Mouse (Mus musculus): ENCODE measurements around the gene Sdhaf1. TPM values are rescaled to one million over a fixed set of nuclear protein-coding genes. Genes with fewer than 3 reads are reported as not detected.

Sdhaf1 gene
- polyA plus RNA-seq (2021; fragmentation: Nextera tagmentation), result 22.9 and 31.6 TPM in 2 replicates
- long read RNA-seq, experiment 1, transcript Sdhaf1-201 (1 exons, 2,490 nt), result major isoform, 48 of 48 reads
- long read RNA-seq, experiment 1, partial matches to known transcripts, result 0 of 48 reads
- long read RNA-seq, experiment 1, other reads (novel, unspliced or antisense), result 0 of 48 reads
- long read RNA-seq, experiment 2, transcript Sdhaf1-201 (1 exons, 2,490 nt), result major isoform, 77 of 77 reads
- long read RNA-seq, experiment 2, partial matches to known transcripts, result 0 of 77 reads
- long read RNA-seq, experiment 2, other reads (novel, unspliced or antisense), result 0 of 77 reads

DNA sequence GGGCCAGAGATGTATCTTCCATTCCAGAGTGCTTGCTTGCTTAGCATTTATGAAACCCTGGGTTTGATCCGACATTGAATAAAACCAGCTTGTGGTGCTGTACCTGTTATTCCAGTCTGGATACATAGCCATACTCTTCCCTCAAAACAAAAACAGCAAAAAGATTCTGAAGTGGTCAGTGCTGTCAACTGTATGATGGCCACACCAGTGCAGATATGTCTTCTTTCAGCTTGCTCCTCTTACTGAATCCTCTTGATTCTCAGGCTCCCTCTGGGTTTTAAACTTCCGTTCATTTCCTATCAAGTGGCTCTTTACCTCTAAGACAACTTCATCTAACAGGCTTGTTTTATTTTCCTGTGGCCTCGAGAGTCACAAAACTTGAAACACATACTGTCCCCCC lies at the start of gene Sdhaf1:
Gene Sdhaf1, minus strand, starts transcription at position 101 of the 400 bp plus-strand sequence.

DNA sequence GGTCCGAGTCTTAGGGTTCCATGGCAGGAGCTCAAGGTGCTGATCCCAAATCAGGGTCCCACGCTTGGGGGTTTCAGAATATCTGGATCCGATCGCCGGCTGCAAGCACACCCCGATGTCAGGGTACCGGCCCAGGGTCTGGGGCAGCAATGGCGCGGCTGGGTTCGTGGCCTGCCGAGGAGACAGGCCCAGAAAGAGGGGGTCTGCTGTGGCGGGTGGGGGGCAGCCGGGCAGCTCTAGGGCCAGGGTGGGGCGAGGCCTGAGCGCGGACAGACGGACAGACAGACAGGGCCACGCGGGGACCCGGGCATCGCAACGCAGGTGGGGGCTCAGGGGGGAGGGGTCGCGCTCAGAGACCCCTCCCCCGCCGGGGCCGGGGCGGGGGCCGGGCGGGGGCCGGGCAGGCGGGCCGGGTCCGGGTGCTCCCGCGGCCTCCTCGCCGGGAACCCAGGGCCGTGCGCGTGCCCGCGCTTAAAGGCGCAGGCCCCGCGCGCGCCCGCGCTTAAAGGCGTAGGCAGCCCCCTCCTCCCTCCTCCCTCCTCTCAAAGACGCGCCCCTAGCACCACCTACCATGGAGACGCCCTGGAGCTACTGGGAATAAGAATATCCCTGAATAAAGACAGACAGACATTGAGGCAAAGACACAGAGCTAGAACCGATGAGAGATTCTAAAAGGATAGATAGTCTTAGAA lies 39.1 kb upstream of the Sdhaf1 start, which contains the start of gene Lrfn3:
Gene Lrfn3, minus strand, starts transcription at position 121 of the 692 bp plus-strand sequence.

DNA sequence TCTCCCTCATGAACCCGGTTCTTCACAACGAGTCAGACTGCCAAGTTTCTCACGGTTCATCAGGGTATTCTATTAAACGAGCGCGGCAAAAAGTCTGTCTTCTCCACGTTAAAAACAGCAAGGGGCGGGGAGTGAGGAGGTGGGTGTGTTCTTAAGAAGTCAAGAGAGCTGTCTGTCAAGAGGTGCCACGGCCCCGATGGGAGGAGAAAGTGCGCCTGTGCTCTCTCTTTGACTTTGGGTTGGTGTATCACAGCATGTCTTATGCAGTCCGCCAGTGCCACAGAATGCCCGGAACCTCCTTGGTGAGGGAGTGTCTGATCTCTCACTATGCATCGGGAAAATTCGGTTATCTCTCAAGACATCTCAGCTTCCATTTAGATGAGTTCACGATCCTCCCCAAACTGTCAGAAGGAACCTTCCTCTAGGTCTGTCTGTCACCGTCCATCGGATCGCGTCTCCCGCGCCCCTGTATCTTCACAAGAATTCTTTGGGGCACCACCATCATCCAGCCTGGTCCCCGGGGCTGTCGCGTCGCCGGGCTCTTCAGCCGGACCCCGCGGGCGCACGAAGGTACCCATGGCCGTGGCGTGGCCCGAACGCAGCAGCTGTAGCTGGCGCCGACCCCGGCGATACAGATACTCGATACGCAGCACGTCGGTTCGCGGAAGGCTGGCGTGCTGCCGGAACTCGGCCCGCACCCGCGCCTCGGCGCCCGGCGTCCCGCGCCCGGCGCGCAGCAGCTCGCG lies 2.0 kb downstream of the Sdhaf1 start, which contains the start of gene E130208F15Rik:
Gene E130208F15Rik, plus strand, starts transcription at position 202 of the 746 bp plus-strand sequence.

DNA sequence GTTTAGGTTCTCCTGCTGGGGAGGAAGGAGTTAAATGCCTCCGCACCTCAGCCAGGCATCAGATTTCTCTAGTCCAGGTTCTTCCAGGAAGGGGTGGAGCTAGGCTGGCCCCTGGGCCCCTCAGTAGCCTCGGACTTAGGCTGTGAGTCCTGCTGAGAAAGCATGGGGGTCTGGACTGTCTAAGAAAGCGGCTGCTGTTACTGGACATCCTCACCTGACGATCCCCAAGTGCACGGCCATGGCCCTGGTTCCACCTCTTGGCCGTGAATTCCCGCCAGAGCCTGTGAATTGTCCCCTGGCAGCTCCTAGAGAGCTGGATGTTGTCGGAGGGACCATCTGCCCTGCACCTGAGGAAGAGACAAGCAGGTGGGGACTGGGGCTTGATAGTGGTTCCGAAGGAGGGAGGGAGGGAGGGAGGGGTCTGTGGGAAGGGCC lies 9.0 kb downstream of the Sdhaf1 start, which contains the start of gene Syne4:
Gene Syne4, plus strand, starts transcription at position 87 of the 435 bp plus-strand sequence.

DNA sequence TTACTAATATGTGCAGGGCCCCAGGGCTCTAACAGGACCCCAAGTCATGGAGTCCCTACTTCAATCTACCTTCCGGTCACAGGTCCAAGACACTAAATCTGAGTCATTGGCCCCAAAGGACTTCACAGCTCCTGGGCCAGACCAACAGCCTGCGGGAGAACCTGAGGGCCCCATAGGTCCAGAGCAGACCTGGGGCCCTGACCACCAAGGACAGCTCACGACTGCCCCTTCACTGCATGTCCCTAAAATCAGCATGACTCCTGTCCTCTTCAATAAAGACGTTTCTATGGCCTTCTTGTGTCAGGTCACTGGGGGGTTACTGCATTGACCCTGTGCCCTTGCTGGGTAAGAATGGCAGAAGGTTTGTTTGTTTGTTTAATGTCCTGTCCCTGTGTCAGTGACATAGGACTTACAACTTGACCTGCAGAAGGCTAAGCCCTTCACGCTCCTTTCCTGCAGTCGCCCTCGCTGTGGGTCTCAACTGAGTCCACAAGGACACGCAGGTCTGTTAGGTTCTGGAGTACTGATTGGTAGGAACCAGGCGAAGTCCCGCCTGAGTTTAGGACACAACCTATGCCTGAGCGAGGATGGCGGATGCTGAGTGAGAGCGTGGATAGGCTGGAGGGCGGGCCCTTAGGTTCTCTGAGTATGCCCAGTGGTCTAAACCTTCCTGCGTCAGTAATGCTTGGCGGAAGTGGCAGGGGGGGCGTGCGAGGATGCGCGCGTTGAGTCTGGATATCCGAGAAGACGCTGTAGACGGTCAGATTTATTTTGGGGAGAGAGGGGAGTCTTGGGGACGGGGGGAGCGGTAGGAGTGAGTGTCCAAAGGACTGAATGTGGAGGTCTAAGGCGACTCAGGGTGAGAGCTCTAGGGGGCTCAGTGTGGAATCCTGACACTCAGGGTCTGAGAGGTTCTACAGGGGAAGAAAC lies 15.4 kb downstream of the Sdhaf1 start, which contains the start of gene Alkbh6:
Gene Alkbh6, plus strand, starts transcription at position 642 of the 930 bp plus-strand sequence.

DNA sequence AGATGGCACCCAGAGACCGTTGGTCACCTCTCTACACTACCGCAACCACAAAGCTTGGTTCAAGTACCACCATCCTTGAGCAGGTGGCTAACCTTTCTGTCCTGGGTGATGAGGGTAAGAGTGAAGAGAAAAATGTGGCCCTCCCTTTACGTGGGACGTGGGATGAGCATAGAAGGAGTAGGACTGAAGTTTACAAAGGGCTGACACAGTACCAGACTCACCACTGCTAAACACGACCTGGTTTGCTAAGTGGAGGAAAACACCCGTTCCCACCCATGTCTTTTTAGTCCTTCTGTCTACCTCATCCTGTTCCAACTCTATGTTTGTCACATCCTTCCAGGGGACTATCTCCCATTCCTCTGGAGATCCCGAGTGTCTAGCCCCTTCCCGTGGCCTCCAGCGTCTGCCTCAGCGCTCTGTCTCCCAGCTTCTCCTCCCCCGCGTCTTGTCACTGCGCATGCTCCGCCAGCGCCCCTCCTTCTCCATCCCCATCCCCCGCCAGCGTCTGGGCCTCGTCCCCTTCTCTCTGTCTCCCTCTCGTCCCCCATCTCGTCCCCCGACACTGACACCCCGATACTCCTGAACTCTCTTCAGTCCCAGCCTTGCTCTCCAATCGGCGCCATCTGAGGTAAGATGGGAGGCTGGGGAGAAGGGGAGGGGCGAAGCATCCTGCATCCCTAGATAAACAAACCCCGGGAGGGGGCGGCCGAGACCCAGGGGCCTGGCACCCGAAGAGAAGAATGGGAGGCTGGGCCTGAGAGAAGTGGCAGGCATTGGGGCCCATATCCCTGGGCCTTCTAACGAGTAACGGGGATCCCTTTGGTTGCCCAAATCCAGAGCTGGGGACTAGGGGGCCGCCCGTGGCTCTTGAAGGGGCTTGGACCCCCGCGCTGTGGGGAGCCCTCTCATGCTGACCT lies 32.2 kb downstream of the Sdhaf1 start, which contains the start of gene Clip3:
Gene Clip3, plus strand, starts transcription at position 514 of the 917 bp plus-strand sequence.

DNA sequence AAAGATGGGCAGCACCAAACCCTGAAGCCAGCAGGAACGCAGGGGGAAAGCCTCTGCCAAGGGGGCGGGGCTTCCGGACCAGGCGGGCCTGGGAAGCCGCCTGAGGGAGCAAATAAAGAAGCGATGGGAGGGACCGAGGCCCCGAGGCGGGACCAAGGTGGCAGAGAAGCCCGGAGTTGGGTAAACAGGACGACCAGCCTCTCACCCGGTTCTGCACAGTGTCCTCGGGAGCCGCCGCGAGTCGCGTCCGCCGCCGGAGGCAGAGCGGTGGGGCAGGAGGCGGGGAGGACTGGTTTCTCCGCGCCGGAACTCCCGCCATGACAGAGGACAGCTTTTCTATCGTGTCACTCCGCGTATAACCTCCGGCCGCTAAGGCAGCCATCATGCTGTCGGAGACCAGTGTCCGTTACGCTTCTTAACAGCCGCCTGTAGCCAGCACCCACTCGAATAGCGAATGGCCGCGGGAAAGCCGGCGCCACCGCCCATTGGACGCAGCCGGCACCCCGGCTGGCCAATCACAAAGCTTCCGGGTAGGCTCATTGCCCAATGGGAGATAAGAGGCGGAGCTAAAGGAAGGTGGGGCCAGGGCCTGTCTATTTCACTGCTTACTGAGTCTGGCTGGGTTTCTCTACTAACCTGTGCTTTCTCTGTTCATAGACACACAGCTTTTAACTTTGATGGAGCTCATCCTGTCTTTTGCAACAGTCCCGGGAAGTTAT lies 43.6 kb downstream of the Sdhaf1 start, which contains the start of the genes Thap8 and Wdr62:
Gene Thap8, plus strand, starts transcription at position 144 of the 719 bp plus-strand sequence.
Gene Wdr62, minus strand, starts transcription at position 469 of the 719 bp plus-strand sequence.

Other genes starting within 250 kb of the Sdhaf1 start
- gene Gm26920, start 233.5 kb downstream of the Sdhaf1 start, polyA plus RNA-seq (2021; fragmentation: Nextera tagmentation), result 0.59 and 0.85 TPM in 2 replicates
- 7.2 and 9.2 TPM in 2 replicates for gene Zfp566, start 233.4 kb downstream of the Sdhaf1 start, polyA plus RNA-seq (2021; fragmentation: Nextera tagmentation)
- 52.2 and 70.6 TPM in 2 replicates for gene Zfp260, start 229.1 kb downstream of the Sdhaf1 start, polyA plus RNA-seq (2021; fragmentation: Nextera tagmentation)
- 6.5 and 10.3 TPM in 2 replicates for gene Zfp382, start 202.0 kb downstream of the Sdhaf1 start, polyA plus RNA-seq (2021; fragmentation: Nextera tagmentation)
- gene Zfp146, start 154.1 kb downstream of the Sdhaf1 start, polyA plus RNA-seq (2021; fragmentation: Nextera tagmentation), result 3.5 and 6.3 TPM in 2 replicates
- 16.1 and 18.0 TPM in 2 replicates for gene Cox7a1, start 139.8 kb downstream of the Sdhaf1 start, polyA plus RNA-seq (2021; fragmentation: Nextera tagmentation)
- 33.9 and 42.1 TPM in 2 replicates for gene Capns1, start 125.1 kb downstream of the Sdhaf1 start, polyA plus RNA-seq (2021; fragmentation: Nextera tagmentation)
- gene Polr2i, start 91.9 kb downstream of the Sdhaf1 start, polyA plus RNA-seq (2021; fragmentation: Nextera tagmentation), result 137 and 163 TPM in 2 replicates
- gene Tbcb, start 91.6 kb downstream of the Sdhaf1 start, polyA plus RNA-seq (2021; fragmentation: Nextera tagmentation), result 249 and 338 TPM in 2 replicates
- gene Ovol3, start 88.2 kb downstream of the Sdhaf1 start, polyA plus RNA-seq (2021; fragmentation: Nextera tagmentation), result not detected in 2 replicates
- 0.15 and 0.24 TPM in 2 replicates for gene Thap8, start 43.8 kb downstream of the Sdhaf1 start, polyA plus RNA-seq (2021; fragmentation: Nextera tagmentation)
- 0.26 and 0.46 TPM in 2 replicates for gene Wdr62, start 43.5 kb downstream of the Sdhaf1 start, polyA plus RNA-seq (2021; fragmentation: Nextera tagmentation)
- gene Clip3, start 32.2 kb downstream of the Sdhaf1 start, polyA plus RNA-seq (2021; fragmentation: Nextera tagmentation), result 112 and 324 TPM in 2 replicates
- 144 and 154 TPM in 2 replicates for gene Alkbh6, start 15.2 kb downstream of the Sdhaf1 start, polyA plus RNA-seq (2021; fragmentation: Nextera tagmentation)
- gene Syne4, start 9.1 kb downstream of the Sdhaf1 start, polyA plus RNA-seq (2021; fragmentation: Nextera tagmentation), result 0.79 and 1.5 TPM in 2 replicates
- 4.9 TPM in 1 of 2 replicates, not detected in the other for gene E130208F15Rik, start 2.2 kb downstream of the Sdhaf1 start, polyA plus RNA-seq (2021; fragmentation: Nextera tagmentation)
- 4.3 and 5.7 TPM in 2 replicates for gene Lrfn3, start 38.9 kb upstream of the Sdhaf1 start, polyA plus RNA-seq (2021; fragmentation: Nextera tagmentation)
- gene Tyrobp, start 89.9 kb upstream of the Sdhaf1 start, polyA plus RNA-seq (2021; fragmentation: Nextera tagmentation), result 109 and 120 TPM in 2 replicates
- gene Hcst, start 96.0 kb upstream of the Sdhaf1 start, polyA plus RNA-seq (2021; fragmentation: Nextera tagmentation), result 3.4 TPM in 2 replicates
- gene Nfkbid, start 97.8 kb upstream of the Sdhaf1 start, polyA plus RNA-seq (2021; fragmentation: Nextera tagmentation), result 0.63 and 0.77 TPM in 2 replicates
- 261 and 1,018 TPM in 2 replicates for gene Aplp1, start 121.6 kb upstream of the Sdhaf1 start, polyA plus RNA-seq (2021; fragmentation: Nextera tagmentation)
- gene Kirrel2, start 133.8 kb upstream of the Sdhaf1 start, polyA plus RNA-seq (2021; fragmentation: Nextera tagmentation), result 2.8 and 3.5 TPM in 2 replicates
- gene Nphs1, start 134.4 kb upstream of the Sdhaf1 start, polyA plus RNA-seq (2021; fragmentation: Nextera tagmentation), result 0.39 and 0.83 TPM in 2 replicates
- gene Prodh2, start 169.7 kb upstream of the Sdhaf1 start, polyA plus RNA-seq (2021; fragmentation: Nextera tagmentation), result not detected in 2 replicates
- 42.0 and 69.4 TPM in 2 replicates for gene Arhgap33, start 211.2 kb upstream of the Sdhaf1 start, polyA plus RNA-seq (2021; fragmentation: Nextera tagmentation)
- 4.9 and 7.6 TPM in 2 replicates for gene Hspb6, start 228.3 kb upstream of the Sdhaf1 start, polyA plus RNA-seq (2021; fragmentation: Nextera tagmentation)
- gene Proser3, start 228.4 kb upstream of the Sdhaf1 start, polyA plus RNA-seq (2021; fragmentation: Nextera tagmentation), result 0.69 and 2.1 TPM in 2 replicates
- gene Lin37, start 235.9 kb upstream of the Sdhaf1 start, polyA plus RNA-seq (2021; fragmentation: Nextera tagmentation), result 54.8 and 66.6 TPM in 2 replicates
- gene U2af1l4, start 239.4 kb upstream of the Sdhaf1 start, polyA plus RNA-seq (2021; fragmentation: Nextera tagmentation), result 108 and 133 TPM in 2 replicates
- 0.67 and 0.75 TPM in 2 replicates for gene Gm49396, start 239.4 kb upstream of the Sdhaf1 start, polyA plus RNA-seq (2021; fragmentation: Nextera tagmentation)
- 187 and 210 TPM in 2 replicates for gene Psenen, start 239.7 kb upstream of the Sdhaf1 start, polyA plus RNA-seq (2021; fragmentation: Nextera tagmentation)
- 0.55 and 1.2 TPM in 2 replicates for gene Igflr1, start 241.5 kb upstream of the Sdhaf1 start, polyA plus RNA-seq (2021; fragmentation: Nextera tagmentation)

All from left cerebral cortex, adult 6 months (tissue).